Mouse (Mus musculus): ENCODE data around the gene Tmem114.

DNA sequence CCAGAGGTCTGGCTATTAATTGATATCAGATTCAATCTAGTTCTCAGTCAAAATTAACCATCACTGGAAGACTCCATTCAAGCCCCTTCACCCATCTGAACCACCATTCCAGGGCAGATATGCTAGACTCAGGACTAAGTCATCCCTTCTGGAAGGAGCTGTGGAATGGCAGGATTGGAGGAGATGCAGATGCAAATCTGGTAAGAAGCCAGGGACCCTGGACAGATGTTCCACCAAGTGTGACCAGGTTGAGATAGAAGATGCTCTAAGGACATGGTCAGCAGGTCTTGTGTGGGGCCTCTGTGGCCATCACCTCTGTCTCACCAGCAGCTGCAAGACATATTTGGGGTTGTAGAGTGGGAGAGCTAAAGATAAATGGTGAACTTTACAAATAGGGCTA is 30.0 kb downstream of the Tmem114 start:
- TF ChIP-seq CTCF (IDR thresholded peaks at IDR 0.05; ENCODE audit: borderline replicate concordance, control insufficient read depth, extremely low read depth, insufficient read depth, low read length, poor library complexity) (no peak), POLR2A (IDR thresholded peaks at IDR 0.05; ENCODE audit: control insufficient read depth, extremely low read depth, insufficient read depth, low read length, poor library complexity) (no peak)

Measured in thymus, adult 2 months (tissue).